Mouse (Mus musculus) hindbrain, embryonic 16.5 days (tissue): ENCODE results near the gene Naa16. TPM values are rescaled to one million over a fixed set of nuclear protein-coding genes. Genes with fewer than 3 reads are reported as not detected.

Source experiments
- ATAC-seq: fragments of 200-750 bp; cut with Nextera tagmentation; 2 replicates; pipeline ENCODE4 v1.8.0; 2017; ENCODE audit warnings: moderate TSS enrichment, moderate library complexity
- H3K27ac ChIP-seq: fragments of 300-500 bp; sonication (generic); 2 replicates; pipeline ENCODE4 v1.5.1; 2014; ENCODE audit warnings: low read depth, mild to moderate bottlenecking, control low read depth, low read length, moderate library complexity
- H3K27me3 ChIP-seq: fragments of 300-500 bp; sonication (generic); replicated peaks from 2 replicates; pipeline ENCODE4 v1.6.1; 2014; ENCODE audit warnings: low read length; ENCODE audit not compliant: control insufficient read depth, insufficient read depth
- H3K36me3 ChIP-seq: fragments of 300-500 bp; sonication (generic); 2 replicates; pipeline ENCODE4 v1.6.1; 2014; ENCODE audit warnings: mild to moderate bottlenecking, low read length, moderate library complexity, mixed read lengths; ENCODE audit not compliant: control insufficient read depth, insufficient read depth
- H3K4me1 ChIP-seq: fragments of 300-500 bp; sonication (generic); 2 replicates; pipeline ENCODE4 v1.6.1; 2014; ENCODE audit warnings: low read depth, low read length; ENCODE audit not compliant: control insufficient read depth, insufficient read depth
- H3K4me2 ChIP-seq: fragments of 300-500 bp; sonication (generic); 2 replicates; pipeline ENCODE4 v1.6.1; 2014; ENCODE audit warnings: mild to moderate bottlenecking, low read length, control low read depth, moderate library complexity
- H3K4me3 ChIP-seq: fragments of 300-500 bp; sonication (generic); 2 replicates; pipeline ENCODE4 v1.5.1; 2014; ENCODE audit warnings: mild to moderate bottlenecking, low read length, control low read depth, moderate library complexity
- H3K9ac ChIP-seq: fragments of 300-500 bp; sonication (generic); 2 replicates; pipeline ENCODE4 v1.6.1; 2014; ENCODE audit warnings: low read depth, mild to moderate bottlenecking, control low read depth, low read length, moderate library complexity
- H3K9me3 ChIP-seq: fragments of 300-500 bp; sonication (generic); 2 replicates; pipeline ENCODE4 v1.6.1; 2014; ENCODE audit warnings: mild to moderate bottlenecking, low read length, moderate library complexity; ENCODE audit not compliant: control insufficient read depth
- WGBS: fragments of 180-500 bp; shearing (Covaris S2); extraction: QIAGEN DNeasy Blood & Tissue Kit; methylation state at CpG from one replicate; pipeline ENCODE4 v1.1.7; 2014; 5-methylcytosine and 5-hydroxymethylcytosine counted together
- polyA plus RNA-seq: library from polyadenylated mRNA; unstranded; fragments of >200 nt; fragmentation: Nextera tagmentation; extraction: Ambion mirVana; gene quantifications from 2 replicates; pipeline ENCODE4 v1.2.1, GENCODE M21; 2015

Gene Naa16
- polyA plus RNA-seq, 1 experiment from 2014 or later, result 17.3 TPM

- ATAC-seq, result no peak
- Histone ChIP-seq H3K4me2 (no peak overlapping the region), H3K4me1 (peaks cover 19% of the 10 kb centered on the region), H3K9me3 (no peaks in the 10 kb centered on the region), H3K4me3 (no peak overlapping the region), H3K27me3 (peaks cover 4% of the 10 kb centered on the region), H3K9ac (no peak overlapping the region), H3K36me3 (no peaks in the 10 kb centered on the region), H3K27ac (no peak overlapping the region)
- 91% methylated on average over 9 of the region's 9 CpGs for WGBS
Observed at GRCm38 (mm10) chr14:79295579-79295978, 95.0 kb downstream of the Naa16 start.

GRCm38 (mm10) chr14:79294950-79295349, 95.6 kb downstream of the Naa16 start:
- Histone ChIP-seq H3K27me3 (peaks cover 4% of the 10 kb centered on the region), H3K4me2 (no peak overlapping the region), H3K4me1 (peaks cover 16% of the 10 kb centered on the region), H3K27ac (no peak overlapping the region), H3K4me3 (no peak overlapping the region), H3K9me3 (no peaks in the 10 kb centered on the region), H3K36me3 (no peaks in the 10 kb centered on the region), H3K9ac (no peak overlapping the region)
- ATAC-seq, result no peak
- 80% methylated on average over 5 of the region's 5 CpGs for WGBS

- Histone ChIP-seq H3K9me3 (no peaks in the 10 kb centered on the region), H3K36me3 (no peaks in the 10 kb centered on the region), H3K9ac (no peak overlapping the region), H3K27me3 (peaks cover 1% of the 10 kb centered on the region), H3K4me2 (no peak overlapping the region), H3K4me1 (peaks cover 16% of the 10 kb centered on the region), H3K27ac (no peak overlapping the region; the same call in 1 of the 2 replicates), H3K4me3 (no peak overlapping the region)
- ATAC-seq, result no peak
- WGBS, result 85% methylated on average over 8 of the region's 8 CpGs
Observed at GRCm38 (mm10) chr14:79294051-79294814, 96.3 kb downstream of the Naa16 start.

GRCm38 (mm10) chr14:79293119-79293780, 97.3 kb downstream of the Naa16 start:
- ATAC-seq, result peak; percentile 48; the same call in 1 of the 2 replicates

GRCm38 (mm10) chr14:79291629-79292028, 98.9 kb downstream of the Naa16 start:
- no peaks in the 10 kb centered on the region for H3K27me3 ChIP-seq
- H3K4me2 ChIP-seq, result no peak overlapping the region
- no peak overlapping the region for H3K27ac ChIP-seq
- 84% methylated on average over 4 of the region's 4 CpGs for WGBS
- ATAC-seq, result no peak
- H3K4me3 ChIP-seq, result no peak overlapping the region
- H3K9ac ChIP-seq, result no peak overlapping the region
- H3K4me1 ChIP-seq, result peaks cover 16% of the 10 kb centered on the region
- H3K36me3 ChIP-seq, result no peaks in the 10 kb centered on the region
- no peaks in the 10 kb centered on the region for H3K9me3 ChIP-seq

More at GRCm38 (mm10) chr14:79293119-79293780, 97.3 kb downstream of the Naa16 start:
- Histone ChIP-seq H3K4me1 (peaks cover 16% of the 10 kb centered on the region), H3K36me3 (no peaks in the 10 kb centered on the region), H3K27me3 (no peaks in the 10 kb centered on the region), H3K27ac (peak overlapping the region; percentile 46), H3K9ac (peak overlapping the region; percentile 15; the same call in 1 of the 2 replicates), H3K9me3 (no peaks in the 10 kb centered on the region), H3K4me2 (no peak overlapping the region; the same call in 1 of the 2 replicates), H3K4me3 (no peak overlapping the region)
- 32% methylated on average over 8 of the region's 16 CpGs for WGBS

- H3K4me1 ChIP-seq, result peaks cover 16% of the 10 kb centered on the region
- WGBS, result 19% methylated on average over 15 of the region's 15 CpGs
- H3K4me2 ChIP-seq, result peak overlapping the region; percentile 40
- H3K27ac ChIP-seq, result peak overlapping the region; percentile 34; the same call in 1 of the 2 replicates
- H3K36me3 ChIP-seq, result no peaks in the 10 kb centered on the region
- no peaks in the 10 kb centered on the region for H3K9me3 ChIP-seq
- H3K4me3 ChIP-seq, result no peak overlapping the region
- H3K9ac ChIP-seq, result peak overlapping the region; percentile 31; the same call in 1 of the 2 replicates
- no peaks in the 10 kb centered on the region for H3K27me3 ChIP-seq
- ATAC-seq, result peak; percentile 62
Observed at GRCm38 (mm10) chr14:79290683-79291425, 99.7 kb downstream of the Naa16 start.

- Histone ChIP-seq H3K27me3 (no peaks in the 10 kb centered on the region), H3K4me2 (no peak overlapping the region)
- 68% methylated on average over 9 of the region's 9 CpGs for WGBS
Observed at GRCm38 (mm10) chr14:79289909-79290308, 100.7 kb downstream of the Naa16 start.

GRCm38 (mm10) chr14:79288280-79288679, 102.3 kb downstream of the Naa16 start:
- no peak overlapping the region for H3K27ac ChIP-seq
- no peak overlapping the region for H3K9ac ChIP-seq
- WGBS, result 72% methylated on average over 3 of the region's 3 CpGs
- H3K4me1 ChIP-seq, result peaks cover 12% of the 10 kb centered on the region
- H3K9me3 ChIP-seq, result no peaks in the 10 kb centered on the region
- no peaks in the 10 kb centered on the region for H3K36me3 ChIP-seq
- H3K4me3 ChIP-seq, result no peak overlapping the region
- no peak overlapping the region for H3K4me2 ChIP-seq
- H3K27me3 ChIP-seq, result no peaks in the 10 kb centered on the region
- ATAC-seq, result no peak

More at GRCm38 (mm10) chr14:79289909-79290308, 100.7 kb downstream of the Naa16 start:
- Histone ChIP-seq H3K9me3 (no peaks in the 10 kb centered on the region), H3K4me3 (no peak overlapping the region), H3K27ac (no peak overlapping the region), H3K36me3 (no peaks in the 10 kb centered on the region), H3K9ac (no peak overlapping the region), H3K4me1 (peaks cover 16% of the 10 kb centered on the region)
- no peak for ATAC-seq
